Mouse (Mus musculus): ENCODE data around the gene Mb21d2. TPM values are rescaled to one million over a fixed set of nuclear protein-coding genes. Genes with fewer than 3 reads are reported as not detected.
A peak's percentile ranks its signal among the peaks of the same experiment; 100 is the strongest.

The Mb21d2 gene
- total RNA-seq, 2 experiments from 2014 or later, result 7.2 to 9.6 TPM

- TF ChIP-seq CTCF (IDR thresholded peaks at IDR 0.05), result no peak
- no peak for DNase-seq
- Histone ChIP-seq H3K4me3 (no peak overlapping the region), H3K27ac (no peak overlapping the region)
- intact Hi-C loops (cut with DNase I), result no loop called here
These were observed 10.1 kb downstream of the Mb21d2 start for GRCm38 (mm10) chr16:28919320-28919885.

GRCm38 (mm10) chr16:28915362-28915761, 14.1 kb downstream of the Mb21d2 start:
- Histone ChIP-seq H3K27ac (no peak overlapping the region), H3K4me3 (no peak overlapping the region)
- DNase-seq, result no peak
- no peak for TF ChIP-seq CTCF (IDR thresholded peaks at IDR 0.05)
- intact Hi-C loops (cut with DNase I), result no loop called here

GRCm38 (mm10) chr16:28914709-28915108, 14.8 kb downstream of the Mb21d2 start:
- Histone ChIP-seq H3K27ac (no peak overlapping the region), H3K4me3 (no peak overlapping the region)
- no peak for TF ChIP-seq CTCF (IDR thresholded peaks at IDR 0.05)
- DNase-seq, result no peak
- intact Hi-C loops (cut with DNase I), result no loop called here

- intact Hi-C loops (cut with DNase I), result no loop called here
- no peak for TF ChIP-seq CTCF (IDR thresholded peaks at IDR 0.05)
- Histone ChIP-seq H3K4me3 (peak overlapping the region; percentile 31), H3K27ac (no peak overlapping the region; the same call in 1 of the 2 replicates)
- no peak for DNase-seq
These were observed 17.9 kb downstream of the Mb21d2 start for GRCm38 (mm10) chr16:28911414-28912050.

GRCm38 (mm10) chr16:28906370-28907275, 22.9 kb downstream of the Mb21d2 start:
- Histone ChIP-seq H3K27ac (peak overlapping the region; percentile 35; the same call in 1 of the 2 replicates), H3K4me3 (no peak overlapping the region)
- intact Hi-C loops (cut with DNase I), result no loop called here
- peak; percentile 43 for DNase-seq
- no peak for TF ChIP-seq CTCF (IDR thresholded peaks at IDR 0.05)

- intact Hi-C loops (cut with DNase I), result no loop called here
- no peak for TF ChIP-seq CTCF (IDR thresholded peaks at IDR 0.05)
These were observed 23.7 kb downstream of the Mb21d2 start for GRCm38 (mm10) chr16:28905567-28906289.

GRCm38 (mm10) chr16:28902620-28903565, 26.6 kb downstream of the Mb21d2 start:
- intact Hi-C loops (cut with DNase I), result no loop called here
- H3K4me3 ChIP-seq, result no peak overlapping the region
- no peak overlapping the region for H3K27ac ChIP-seq
- no peak for TF ChIP-seq CTCF (IDR thresholded peaks at IDR 0.05)
- DNase-seq, result no peak

More at GRCm38 (mm10) chr16:28905567-28906289, 23.7 kb downstream of the Mb21d2 start:
- no peak for DNase-seq
- H3K27ac ChIP-seq, result peak overlapping the region; percentile 7; the same call in 1 of the 2 replicates
- no peak overlapping the region for H3K4me3 ChIP-seq

- no peak overlapping the region for H3K27ac ChIP-seq
- no peak for TF ChIP-seq CTCF (IDR thresholded peaks at IDR 0.05)
- DNase-seq, result no peak
- intact Hi-C loops (cut with DNase I), result no loop called here
- H3K4me3 ChIP-seq, result no peak overlapping the region
These were observed 30.3 kb downstream of the Mb21d2 start for GRCm38 (mm10) chr16:28899161-28899540.

GRCm38 (mm10) chr16:28898509-28899160, 30.8 kb downstream of the Mb21d2 start:
- no peak overlapping the region for H3K27ac ChIP-seq
- DNase-seq, result peak; percentile 51
- H3K4me3 ChIP-seq, result peak overlapping the region; percentile 34; the same call in 1 of the 2 replicates
- no peak for TF ChIP-seq CTCF (IDR thresholded peaks at IDR 0.05)
- intact Hi-C loops (cut with DNase I), result no loop called here

GRCm38 (mm10) chr16:28896571-28896970, 32.9 kb downstream of the Mb21d2 start:
- no peak overlapping the region for H3K27ac ChIP-seq
- H3K4me3 ChIP-seq, result no peak overlapping the region
- intact Hi-C loops (cut with DNase I), result no loop called here
- no peak for DNase-seq
- TF ChIP-seq CTCF (IDR thresholded peaks at IDR 0.05), result no peak

GRCm38 (mm10) chr16:28894872-28895271, 34.6 kb downstream of the Mb21d2 start:
- no peak for DNase-seq
- Histone ChIP-seq H3K27ac (no peak overlapping the region), H3K4me3 (no peak overlapping the region)
- TF ChIP-seq CTCF (IDR thresholded peaks at IDR 0.05), result no peak
- intact Hi-C loops (cut with DNase I), result no loop called here
